Mouse (Mus musculus): ENCODE data around the gene Pde10a. TPM values are rescaled to one million over a fixed set of nuclear protein-coding genes. Genes with fewer than 3 reads are reported as not detected.

Gene Pde10a
- polyA plus RNA-seq, 1 experiment from 2014 or later, result 1.3 TPM

DNA sequence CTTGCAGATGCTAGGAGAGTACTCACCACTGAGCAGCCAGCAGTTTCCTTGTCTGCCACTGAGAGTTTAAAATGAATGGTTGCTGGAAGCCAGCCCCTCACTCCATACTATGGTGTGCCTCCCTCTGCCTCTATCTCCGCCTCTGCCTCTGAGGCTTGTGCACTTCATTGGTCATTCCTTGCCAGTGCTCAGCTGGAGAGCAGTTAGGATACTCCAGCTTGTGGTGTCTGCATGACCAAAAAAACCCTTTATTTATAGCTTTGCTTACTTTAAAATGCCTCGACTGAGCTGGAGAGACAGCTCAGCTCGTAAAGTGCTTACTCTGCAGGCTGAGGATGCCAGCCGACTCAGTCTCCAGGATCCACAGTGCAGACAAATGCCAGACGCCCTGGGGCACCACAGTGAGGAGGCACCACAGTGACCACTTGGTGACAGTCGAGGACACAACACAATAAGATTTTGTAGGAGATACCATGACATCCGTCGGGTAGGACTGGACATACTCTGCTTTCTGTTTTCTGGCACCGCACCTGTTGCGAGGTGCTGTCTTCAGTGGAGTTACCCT is 400.7 kb downstream of the Pde10a start:
- no peak overlapping the region for H3K9ac ChIP-seq (ENCODE audit: low read depth, low read length)
- 64% methylated on average over 10 of the region's 10 CpGs for WGBS
- no peak overlapping the region for H3K4me3 ChIP-seq (replicated peaks; ENCODE audit: low read depth, low read length)
- no peaks in the 10 kb centered on the region for H3K4me1 ChIP-seq (replicated peaks; ENCODE audit: insufficient read depth, low read length)
- DNase-seq (ENCODE audit: low spot score) (no peak), ATAC-seq (replicated peaks; ENCODE audit: low FRiP score, low read depth) (no peak)
- no peak for TF ChIP-seq CTCF (IDR thresholded peaks at IDR 0.05; ENCODE audit: low read depth)
- no peaks in the 10 kb centered on the region for H3K27me3 ChIP-seq (ENCODE audit: insufficient read depth, low read length)
- no peaks in the 10 kb centered on the region for H3K36me3 ChIP-seq (ENCODE audit: insufficient read depth, low read length)
- no peak overlapping the region for H3K4me2 ChIP-seq (ENCODE audit: low read length)
- H3K27ac ChIP-seq, result no peak overlapping the region
- H3K9me3 ChIP-seq (replicated peaks; ENCODE audit: low read length), result no peaks in the 10 kb centered on the region

DNA sequence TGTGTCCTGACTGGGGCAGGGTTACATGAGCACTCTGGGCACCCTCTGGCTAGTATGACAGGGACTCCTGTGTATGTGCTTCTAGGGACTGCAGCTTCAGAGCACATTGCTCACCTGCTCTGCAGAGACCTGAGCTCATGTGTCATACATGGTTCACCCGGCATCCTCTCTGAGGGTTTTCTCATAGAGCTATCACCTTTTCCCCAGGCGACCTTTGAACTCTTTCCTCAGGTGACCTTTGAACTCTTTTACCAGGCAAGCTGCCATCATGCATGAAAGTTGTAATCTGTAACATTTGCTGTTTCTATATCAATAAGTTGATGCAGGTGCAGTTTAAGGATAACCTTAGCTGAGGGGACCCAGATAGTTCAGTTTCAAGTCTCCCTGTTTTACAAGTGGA is 403.4 kb downstream of the Pde10a start:
- DNase-seq (ENCODE audit: low spot score), result no peak
- H3K9me3 ChIP-seq (replicated peaks; ENCODE audit: low read length), result no peaks in the 10 kb centered on the region
- no peak; the same call in 1 of the 2 replicates for ATAC-seq (replicated peaks; ENCODE audit: low FRiP score, low read depth)
- no peak overlapping the region for H3K9ac ChIP-seq (ENCODE audit: low read depth, low read length)
- no peaks in the 10 kb centered on the region for H3K36me3 ChIP-seq (ENCODE audit: insufficient read depth, low read length)
- H3K4me2 ChIP-seq (ENCODE audit: low read length), result no peak overlapping the region
- H3K4me3 ChIP-seq (replicated peaks; ENCODE audit: low read depth, low read length), result no peak overlapping the region
- no peak for TF ChIP-seq CTCF (IDR thresholded peaks at IDR 0.05; ENCODE audit: low read depth)
- H3K27me3 ChIP-seq (ENCODE audit: insufficient read depth, low read length), result peaks cover 4% of the 10 kb centered on the region; the same call in 1 of the 2 replicates
- H3K4me1 ChIP-seq (replicated peaks; ENCODE audit: insufficient read depth, low read length), result no peaks in the 10 kb centered on the region
- no peak overlapping the region for H3K27ac ChIP-seq
- 58% methylated on average over 2 of the region's 2 CpGs for WGBS

DNA sequence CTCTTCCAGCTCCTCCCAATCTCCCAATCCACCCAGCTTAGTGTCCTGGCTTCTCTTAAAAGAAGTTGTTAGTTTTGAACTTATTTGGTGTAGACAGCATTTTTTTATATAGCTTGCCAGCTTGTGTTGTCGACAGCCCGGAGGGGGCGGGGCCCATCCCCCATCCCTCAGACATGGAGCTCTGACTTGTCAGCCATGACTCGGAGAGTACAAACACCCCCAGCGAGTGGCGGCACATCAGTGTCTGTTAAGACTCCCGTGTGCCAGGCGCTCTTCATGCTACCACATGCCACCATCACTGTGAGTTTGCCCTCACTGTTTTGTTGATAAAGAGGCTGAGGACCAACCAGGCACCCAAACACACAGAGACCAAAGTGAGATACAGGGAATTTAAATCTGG is 404.5 kb downstream of the Pde10a start:
- 60% methylated on average over 8 of the region's 8 CpGs for WGBS
- H3K27me3 ChIP-seq (ENCODE audit: insufficient read depth, low read length), result peaks cover 4% of the 10 kb centered on the region; the same call in 1 of the 2 replicates
- H3K36me3 ChIP-seq (ENCODE audit: insufficient read depth, low read length), result no peaks in the 10 kb centered on the region
- no peak for TF ChIP-seq CTCF (IDR thresholded peaks at IDR 0.05; ENCODE audit: low read depth)
- no peak overlapping the region for H3K27ac ChIP-seq
- H3K4me3 ChIP-seq (replicated peaks; ENCODE audit: low read depth, low read length), result no peak overlapping the region
- no peaks in the 10 kb centered on the region for H3K4me1 ChIP-seq (replicated peaks; ENCODE audit: insufficient read depth, low read length)
- H3K9me3 ChIP-seq (replicated peaks; ENCODE audit: low read length), result no peaks in the 10 kb centered on the region
- DNase-seq (ENCODE audit: low spot score) (no peak), ATAC-seq (replicated peaks; ENCODE audit: low FRiP score, low read depth) (no peak)
- H3K9ac ChIP-seq (ENCODE audit: low read depth, low read length), result no peak overlapping the region
- no peak overlapping the region for H3K4me2 ChIP-seq (ENCODE audit: low read length)

DNA sequence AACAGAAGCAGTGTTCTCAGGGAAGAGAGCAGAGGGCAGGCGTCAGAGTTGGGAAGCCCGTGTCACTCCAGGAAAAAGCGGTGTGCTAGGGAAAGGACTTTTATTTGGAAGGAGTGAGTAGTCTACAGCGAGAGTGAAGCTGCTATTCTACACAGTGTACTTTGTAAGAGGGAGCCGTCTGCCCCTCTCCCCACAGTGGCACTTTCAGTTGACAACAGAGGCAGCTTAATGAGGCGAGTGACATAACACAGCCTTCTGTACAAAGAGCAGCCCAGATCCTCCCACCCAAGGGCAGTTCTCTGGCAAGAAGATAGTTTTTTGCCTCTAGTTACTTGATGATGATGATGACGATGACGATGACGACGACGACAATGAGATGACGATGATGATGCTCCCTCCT is 410.4 kb downstream of the Pde10a start:
- Histone ChIP-seq H3K4me2 (ENCODE audit: low read length) (0 out of 2 replicates have a peak overlapping the region, but pooled peaks have one; percentile 5), H3K27me3 (ENCODE audit: insufficient read depth, low read length) (peaks cover 4% of the 10 kb centered on the region; the same call in 1 of the 2 replicates), H3K9me3 (replicated peaks; ENCODE audit: low read length) (no peaks in the 10 kb centered on the region), H3K4me3 (replicated peaks; ENCODE audit: low read depth, low read length) (no peak overlapping the region), H3K4me1 (replicated peaks; ENCODE audit: insufficient read depth, low read length) (no peaks in the 10 kb centered on the region), H3K9ac (ENCODE audit: low read depth, low read length) (no peak overlapping the region), H3K36me3 (ENCODE audit: insufficient read depth, low read length) (no peaks in the 10 kb centered on the region), H3K27ac (no peak overlapping the region)
- ATAC-seq (replicated peaks; ENCODE audit: low FRiP score, low read depth) (peak; percentile 91), DNase-seq (ENCODE audit: low spot score) (peak; percentile 86)
- no peak for TF ChIP-seq CTCF (IDR thresholded peaks at IDR 0.05; ENCODE audit: low read depth)
- WGBS, result 21% methylated on average over 12 of the region's 12 CpGs

DNA sequence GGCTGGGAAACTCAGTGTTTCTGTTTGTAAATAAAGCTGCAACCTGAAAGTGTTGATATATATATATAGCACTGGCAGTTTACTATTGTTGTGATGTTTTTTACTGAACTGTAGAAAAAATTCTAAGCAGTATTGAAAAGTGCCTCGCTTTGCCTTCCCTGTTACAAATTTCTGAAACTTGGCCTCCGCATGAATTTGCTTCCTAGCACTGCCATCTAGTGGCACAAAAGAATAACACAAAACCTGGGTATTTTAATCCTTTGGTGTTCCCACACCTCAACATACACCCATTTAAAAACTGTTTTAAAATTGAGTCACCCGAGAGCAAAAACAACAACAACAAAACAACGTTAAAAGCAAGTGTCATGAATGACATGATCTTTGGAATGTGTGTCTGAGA is 411.4 kb downstream of the Pde10a start:
- Histone ChIP-seq H3K4me2 (ENCODE audit: low read length) (no peak overlapping the region), H3K9me3 (replicated peaks; ENCODE audit: low read length) (no peaks in the 10 kb centered on the region), H3K9ac (ENCODE audit: low read depth, low read length) (no peak overlapping the region), H3K4me3 (replicated peaks; ENCODE audit: low read depth, low read length) (no peak overlapping the region), H3K27ac (no peak overlapping the region), H3K4me1 (replicated peaks; ENCODE audit: insufficient read depth, low read length) (no peaks in the 10 kb centered on the region), H3K27me3 (ENCODE audit: insufficient read depth, low read length) (peaks cover 4% of the 10 kb centered on the region; the same call in 1 of the 2 replicates), H3K36me3 (ENCODE audit: insufficient read depth, low read length) (no peaks in the 10 kb centered on the region)
- 2% methylated on average over 4 of the region's 4 CpGs for WGBS
- peak; percentile 89 for DNase-seq (ENCODE audit: low spot score)
- peak; percentile 84 for TF ChIP-seq CTCF (IDR thresholded peaks at IDR 0.05; ENCODE audit: low read depth)
- no peak for ATAC-seq (replicated peaks; ENCODE audit: low FRiP score, low read depth)

DNA sequence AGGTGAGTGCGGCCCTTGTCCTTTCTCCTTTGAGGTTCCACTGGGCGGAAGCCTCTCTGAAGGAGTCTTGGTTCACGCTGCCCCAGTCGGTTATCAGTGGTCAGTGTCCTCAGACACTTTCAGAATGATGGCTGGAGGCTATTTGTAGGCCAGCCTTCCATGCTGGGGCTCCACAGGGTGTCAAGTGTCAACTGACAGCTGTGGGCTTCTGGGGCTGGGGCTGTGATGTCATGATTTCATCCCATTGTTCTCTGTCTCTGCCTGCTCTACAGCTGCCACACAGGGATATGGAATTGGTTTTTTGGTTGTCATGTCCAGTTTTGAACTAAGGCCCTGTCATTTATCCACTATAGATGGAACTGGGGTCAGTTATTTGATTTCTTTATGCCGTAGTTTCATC is 426.4 kb downstream of the Pde10a start:
- whole genome bisulfite sequencing, result 80% methylated on average over 5 of the region's 5 CpGs
- Histone ChIP-seq H3K9ac (ENCODE audit: low read depth, low read length) (no peak overlapping the region), H3K9me3 (replicated peaks; ENCODE audit: low read length) (no peaks in the 10 kb centered on the region), H3K4me2 (ENCODE audit: low read length) (no peak overlapping the region), H3K4me1 (replicated peaks; ENCODE audit: insufficient read depth, low read length) (no peaks in the 10 kb centered on the region), H3K36me3 (ENCODE audit: insufficient read depth, low read length) (no peaks in the 10 kb centered on the region), H3K27me3 (ENCODE audit: insufficient read depth, low read length) (no peaks in the 10 kb centered on the region), H3K27ac (no peak overlapping the region), H3K4me3 (replicated peaks; ENCODE audit: low read depth, low read length) (no peak overlapping the region)
- TF ChIP-seq CTCF (IDR thresholded peaks at IDR 0.05; ENCODE audit: low read depth), result no peak
- DNase-seq (ENCODE audit: low spot score), result no peak
- ATAC-seq (replicated peaks; ENCODE audit: low FRiP score, low read depth), result no peak

DNA sequence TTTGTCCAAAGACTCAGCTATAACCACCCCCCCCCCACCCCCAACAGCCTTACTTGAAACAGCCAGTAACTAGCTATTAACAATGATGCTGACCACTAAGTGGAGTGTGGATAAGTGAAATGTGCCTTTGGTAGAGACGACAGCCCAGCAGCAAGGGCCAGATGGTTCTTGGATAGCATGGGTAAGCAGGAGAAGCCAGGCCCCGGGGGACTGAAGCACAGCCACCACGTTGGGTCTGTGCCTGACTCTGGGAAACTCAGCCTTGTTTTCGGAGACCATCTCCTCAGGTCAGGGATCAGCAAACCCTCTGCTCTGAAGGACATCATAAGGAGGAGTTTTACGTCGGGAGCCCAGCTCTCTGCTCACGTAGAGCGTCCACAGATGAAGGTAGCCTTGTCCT is 427.8 kb downstream of the Pde10a start:
- H3K4me3 ChIP-seq (replicated peaks; ENCODE audit: low read depth, low read length), result no peak overlapping the region
- ATAC-seq (replicated peaks; ENCODE audit: low FRiP score, low read depth), result no peak
- WGBS, result 84% methylated on average over 8 of the region's 8 CpGs
- no peak overlapping the region for H3K9ac ChIP-seq (ENCODE audit: low read depth, low read length)
- H3K4me1 ChIP-seq (replicated peaks; ENCODE audit: insufficient read depth, low read length), result no peaks in the 10 kb centered on the region
- no peak overlapping the region for H3K4me2 ChIP-seq (ENCODE audit: low read length)
- H3K27me3 ChIP-seq (ENCODE audit: insufficient read depth, low read length), result no peaks in the 10 kb centered on the region
- DNase-seq (ENCODE audit: low spot score), result no peak
- H3K36me3 ChIP-seq (ENCODE audit: insufficient read depth, low read length), result no peaks in the 10 kb centered on the region
- TF ChIP-seq CTCF (IDR thresholded peaks at IDR 0.05; ENCODE audit: low read depth), result no peak
- H3K27ac ChIP-seq, result no peak overlapping the region
- no peaks in the 10 kb centered on the region for H3K9me3 ChIP-seq (replicated peaks; ENCODE audit: low read length)
